Mouse (Mus musculus) fat pad, adult 2 months (tissue): ENCODE measurements around the gene Fam69b.
A peak's percentile ranks its signal among the peaks of the same experiment; 100 is the strongest.

Source experiments
- DNase-seq: peaks from one replicate; pipeline ENCODE4 v3.0.0-alpha.2; 2011; ENCODE audit warnings: low read depth, low spot score; ENCODE audit errors: extremely low read depth

Gene Fam69b

GRCm38 (mm10) chr2:26597810-26598209, 30.4 kb upstream of the Fam69b start:
- DNase-seq = no peak

GRCm38 (mm10) chr2:26598462-26598861, 29.8 kb upstream of the Fam69b start:
- no peak for DNase-seq

GRCm38 (mm10) chr2:26599965-26600364, 28.3 kb upstream of the Fam69b start:
- no peak for DNase-seq

DNA sequence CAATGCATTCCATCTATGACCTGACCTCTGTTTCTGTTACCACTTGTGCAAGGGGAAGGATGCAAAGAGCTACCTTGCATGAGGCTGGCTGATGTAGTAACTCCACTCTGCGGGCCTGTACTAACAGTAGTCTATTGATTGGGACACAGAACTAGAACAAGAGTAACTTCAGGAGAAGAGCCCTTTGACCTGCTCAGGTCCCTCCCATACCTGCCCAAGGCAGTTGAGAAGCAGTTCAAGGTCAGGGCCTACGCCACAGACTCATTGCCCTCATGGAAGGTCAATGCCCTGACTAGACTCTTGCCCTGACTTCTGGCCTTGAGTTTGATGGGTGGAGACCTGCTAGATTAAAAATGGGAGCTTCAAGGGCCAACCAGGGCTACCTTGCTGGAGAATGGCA, 27.6 kb upstream of the Fam69b start:
- no peak for DNase-seq

DNA sequence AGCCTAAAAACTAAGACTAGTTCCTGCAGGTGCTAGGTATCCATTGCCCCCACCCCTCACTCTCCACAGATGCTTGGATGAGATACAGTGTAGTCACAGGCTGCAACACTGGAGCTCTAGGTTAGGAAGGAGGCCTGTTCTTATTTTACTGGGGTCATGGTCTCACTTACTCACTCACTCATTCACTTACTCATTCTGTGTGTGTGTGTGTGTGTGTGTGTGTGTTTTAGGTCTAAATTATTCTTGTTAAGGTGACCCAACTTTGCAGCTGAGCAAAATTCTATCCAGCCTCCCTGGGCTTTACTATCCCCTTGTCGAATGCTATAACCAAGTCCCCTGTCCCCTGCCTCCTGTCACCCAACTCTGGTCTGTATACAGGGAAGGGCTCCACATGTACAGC, 26.7 kb upstream of the Fam69b start:
- no peak for DNase-seq

- no peak for DNase-seq
Observed at GRCm38 (mm10) chr2:26602631-26603030, 25.6 kb upstream of the Fam69b start.

GRCm38 (mm10) chr2:26603159-26603558, 25.1 kb upstream of the Fam69b start:
- no peak for DNase-seq

- no peak for DNase-seq
Observed at GRCm38 (mm10) chr2:26603720-26604671, 24.3 kb upstream of the Fam69b start, which contains the start of gene Agpat2. Agpat2 (minus strand) TSS chr2:26604417.

GRCm38 (mm10) chr2:26605331-26605730, 22.9 kb upstream of the Fam69b start:
- DNase-seq = no peak

DNA sequence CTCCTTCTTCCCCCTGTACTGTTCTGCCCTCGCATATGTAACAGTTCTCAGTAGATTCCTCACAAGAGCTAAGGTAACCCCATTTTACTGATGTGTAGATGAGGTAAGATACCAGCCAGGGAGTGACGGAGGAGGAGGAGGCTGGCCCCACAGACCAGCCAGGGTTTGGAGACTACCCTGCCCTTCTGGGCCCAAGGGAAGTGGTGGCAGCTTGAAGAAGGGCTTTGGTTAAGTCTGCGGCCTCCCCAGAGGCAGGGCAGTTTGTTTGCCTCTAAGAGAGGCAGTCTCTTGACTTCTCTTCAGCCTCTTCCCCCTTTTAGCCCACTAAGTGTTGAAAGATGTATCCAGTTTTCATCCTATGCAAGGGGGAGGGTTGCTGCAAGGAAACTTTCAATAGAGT, 21.7 kb upstream of the Fam69b start:
- no peak for DNase-seq

DNA sequence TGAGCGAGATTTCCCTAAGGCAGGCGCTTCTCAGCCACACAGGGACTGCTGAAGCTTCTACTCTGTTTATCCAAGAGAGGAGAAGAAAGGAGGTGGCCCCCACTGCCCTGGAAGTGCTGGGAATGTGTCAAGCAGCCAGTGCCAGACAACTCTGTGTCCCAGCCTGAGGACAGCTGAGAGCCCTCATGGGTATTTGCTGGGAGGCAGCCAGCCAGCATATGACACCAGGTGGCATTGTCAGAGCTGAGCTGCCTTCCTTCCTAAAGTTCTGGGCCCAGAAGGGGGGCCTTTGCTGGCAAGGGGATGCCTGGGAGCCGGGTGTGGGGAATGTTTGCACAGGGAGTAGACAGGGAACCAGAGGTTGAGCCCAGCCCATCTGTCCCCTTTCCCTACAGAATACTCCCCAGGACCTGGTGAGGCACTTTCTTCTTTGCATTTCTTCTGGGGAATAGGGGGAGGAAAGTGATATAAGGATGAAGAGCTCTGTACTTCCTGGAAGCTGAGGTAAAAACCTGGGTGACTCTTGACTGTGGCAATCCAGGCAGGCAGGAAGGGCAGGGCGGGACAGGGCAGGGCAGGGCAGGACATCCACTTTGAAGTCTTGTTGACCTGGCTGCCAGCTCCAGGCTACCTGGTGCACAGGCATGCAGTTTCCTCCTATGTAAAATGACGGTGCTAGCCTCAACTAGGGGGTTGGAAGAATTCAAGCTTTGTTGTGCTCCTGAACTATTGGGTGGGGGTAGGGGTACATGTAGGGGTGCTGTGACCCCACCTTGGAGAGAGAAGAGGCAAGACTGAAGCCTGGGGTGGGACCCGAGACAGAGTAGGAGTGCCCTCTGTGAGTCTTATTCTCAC, 21.0 kb upstream of the Fam69b start:
- no peak for DNase-seq

- no peak for DNase-seq
Observed at GRCm38 (mm10) chr2:26608781-26609180, 19.5 kb upstream of the Fam69b start.

GRCm38 (mm10) chr2:26609261-26609661, 19.0 kb upstream of the Fam69b start:
- DNase-seq = no peak

DNA sequence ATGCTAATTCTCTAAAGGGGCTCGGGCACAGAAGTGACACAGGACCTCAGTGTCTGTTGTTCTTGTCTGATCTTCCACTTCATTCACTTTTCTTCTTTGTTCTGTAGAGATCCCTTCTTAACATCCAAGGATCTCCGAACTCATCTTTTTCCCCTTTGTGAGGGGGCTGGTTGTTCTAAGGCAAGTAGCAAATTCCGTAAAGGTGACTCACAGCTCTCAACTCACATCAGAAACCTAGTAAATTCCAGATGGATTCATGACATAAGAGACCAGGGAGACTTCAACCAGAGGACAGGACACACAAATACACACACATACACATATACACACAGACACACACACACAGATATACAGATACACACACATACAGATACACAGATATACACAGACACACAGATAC, 17.7 kb upstream of the Fam69b start:
- DNase-seq = no peak

DNA sequence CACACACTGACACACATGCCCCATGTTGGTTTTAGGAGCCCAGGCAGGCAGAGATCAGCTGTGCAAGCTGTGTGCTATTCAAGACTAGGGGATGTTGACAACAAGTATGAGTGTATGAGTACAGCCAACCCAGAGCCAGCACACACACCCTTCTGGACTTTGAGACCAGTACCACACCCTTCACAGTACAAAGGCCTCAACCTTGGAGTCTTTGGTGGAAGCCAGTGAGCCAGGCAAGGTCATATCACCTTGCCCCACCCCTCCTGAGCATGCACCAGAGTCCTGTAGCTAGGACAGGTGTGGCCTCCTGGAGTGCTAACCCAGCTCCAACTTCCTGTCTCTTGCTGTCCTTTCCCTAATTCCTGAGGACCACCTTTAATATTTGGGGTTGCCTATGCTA, 17.2 kb upstream of the Fam69b start:
- DNase-seq = no peak

- DNase-seq = no peak
Observed at GRCm38 (mm10) chr2:26611896-26612295, 16.4 kb upstream of the Fam69b start.

DNA sequence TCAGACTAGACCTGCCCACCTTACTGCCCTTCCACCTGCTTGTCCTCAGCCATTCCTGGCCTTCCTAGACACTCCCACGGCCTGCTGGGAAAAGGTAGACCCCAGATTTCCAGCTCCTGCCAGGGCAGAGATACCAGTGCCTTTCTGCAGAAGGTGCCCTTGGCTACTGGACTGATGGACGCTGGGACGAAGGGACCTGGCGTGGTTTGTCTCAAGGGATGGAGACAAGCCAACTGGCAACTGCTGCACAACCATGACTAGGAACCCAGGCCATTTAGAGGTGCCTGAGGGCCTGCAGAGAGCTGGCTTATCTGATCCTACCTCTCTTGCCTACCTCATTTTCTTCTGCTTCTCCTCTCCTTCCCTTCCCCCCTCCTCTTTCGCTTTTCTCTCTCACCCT, 13.4 kb upstream of the Fam69b start:
- no peak for DNase-seq

DNA sequence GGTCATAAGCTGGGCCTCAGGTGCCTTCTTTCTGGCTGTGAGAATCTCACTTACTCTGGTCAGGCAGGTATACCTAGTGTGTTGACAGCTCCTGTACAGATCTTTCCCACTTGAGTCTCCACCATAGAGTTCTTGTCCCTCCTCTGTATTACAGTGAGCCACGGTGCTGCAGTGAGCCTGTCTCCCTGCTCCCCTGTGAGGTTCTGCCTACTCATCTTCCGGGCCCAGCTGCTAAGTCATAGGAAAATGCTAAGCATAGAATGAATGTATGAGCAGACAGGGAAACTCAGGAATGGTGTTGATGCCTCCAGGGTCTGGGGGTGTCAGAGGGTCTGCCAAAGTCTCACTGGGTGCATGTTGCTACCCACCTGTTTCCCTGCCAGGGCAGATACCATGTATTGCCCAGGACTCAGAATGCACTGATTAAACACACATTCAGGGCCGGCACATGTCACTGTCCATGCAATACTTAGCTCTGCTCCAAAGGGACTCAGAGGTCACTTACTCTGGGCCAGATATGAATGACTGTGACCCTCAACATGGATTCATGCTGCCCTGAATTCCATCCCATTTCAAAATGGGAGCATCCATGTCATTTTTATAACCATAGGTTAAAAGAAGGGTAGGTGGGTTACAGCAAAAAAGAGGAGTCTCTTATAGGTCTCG, 12.7 kb upstream of the Fam69b start:
- DNase-seq = no peak

DNA sequence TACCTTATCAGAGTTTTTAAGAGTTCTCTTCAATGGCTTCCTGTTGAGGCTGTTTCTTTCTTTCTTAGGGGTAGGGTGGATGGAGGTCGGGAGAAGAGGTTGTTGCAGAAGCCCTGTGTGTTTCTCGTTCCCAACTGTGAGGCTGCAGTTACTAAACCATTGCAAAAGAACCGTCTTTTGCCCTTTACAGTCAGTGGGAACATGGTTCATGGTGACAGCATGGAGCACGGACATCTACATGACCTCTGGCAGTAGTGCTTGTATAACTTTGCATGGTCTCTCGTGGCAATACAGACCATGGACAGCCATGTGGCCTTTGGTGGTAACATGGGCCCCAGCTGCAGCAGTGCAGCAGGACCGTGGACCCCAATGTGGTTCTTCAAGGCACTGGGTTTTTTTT, 10.9 kb upstream of the Fam69b start:
- no peak for DNase-seq

GRCm38 (mm10) chr2:26617928-26618327, 10.3 kb upstream of the Fam69b start:
- DNase-seq = no peak

DNA sequence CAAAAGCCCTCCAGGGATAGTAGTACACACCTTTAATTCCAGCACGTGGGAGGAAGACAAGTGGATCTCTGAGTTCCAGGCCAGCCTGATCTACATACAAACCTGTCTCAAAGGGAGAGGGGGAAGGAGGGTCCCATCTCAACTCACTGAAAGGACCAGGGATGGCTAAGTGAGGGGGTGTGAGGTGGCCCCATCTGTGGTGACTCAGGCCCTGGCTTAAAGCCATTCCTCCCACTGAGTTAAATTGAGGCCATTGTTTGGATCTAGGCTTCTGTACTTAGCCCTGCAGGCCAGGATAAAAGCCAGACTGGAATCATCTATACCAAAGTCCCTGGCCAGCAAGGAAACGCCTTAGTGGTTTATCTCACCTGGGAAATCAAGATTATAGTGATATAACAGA, 7.0 kb upstream of the Fam69b start:
- peak; percentile 57 for DNase-seq
